Mouse (Mus musculus) layer of hippocampus, postnatal 10 days (tissue): ENCODE measurements around the gene Tubb2b. TPM values are rescaled to one million over a fixed set of nuclear protein-coding genes. Genes with fewer than 3 reads are reported as not detected.
A peak's percentile ranks its signal among the peaks of the same experiment; 100 is the strongest.

ENCODE experiments used
- DNase-seq, 2 experiments: peaks; one replicate each; pipeline ENCODE4 v3.0.0; 2021; ENCODE audit warnings: low spot score in 2 of 2
- total RNA-seq, 2 experiments: library from RNA; stranded (reverse); gene quantifications; 2 replicates each; pipeline ENCODE4 v1.2.3; 2021

The Tubb2b gene
- total RNA-seq, 2 experiments from 2014 or later: 1,434 to 1,803 TPM

DNA sequence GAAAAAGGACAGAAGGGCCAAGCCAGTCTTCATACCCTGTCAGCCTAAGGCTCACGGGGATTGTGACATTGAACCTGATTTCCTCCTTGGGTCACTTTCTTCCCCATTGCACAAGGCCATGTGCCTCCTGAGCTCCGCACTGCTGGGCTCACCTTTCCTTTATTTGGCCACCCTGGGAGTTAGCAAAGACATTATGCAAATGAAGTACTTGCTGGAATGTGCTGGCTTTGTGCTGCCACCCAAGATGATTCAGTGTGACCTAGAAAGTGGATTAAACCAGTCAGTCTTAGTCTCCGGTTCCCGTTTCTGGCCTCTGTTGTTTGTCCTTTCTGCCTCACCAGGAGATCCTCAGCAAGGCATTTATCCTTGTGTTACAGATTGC, 20.6 kb downstream of the Tubb2b start:
- no peak for DNase-seq

DNA sequence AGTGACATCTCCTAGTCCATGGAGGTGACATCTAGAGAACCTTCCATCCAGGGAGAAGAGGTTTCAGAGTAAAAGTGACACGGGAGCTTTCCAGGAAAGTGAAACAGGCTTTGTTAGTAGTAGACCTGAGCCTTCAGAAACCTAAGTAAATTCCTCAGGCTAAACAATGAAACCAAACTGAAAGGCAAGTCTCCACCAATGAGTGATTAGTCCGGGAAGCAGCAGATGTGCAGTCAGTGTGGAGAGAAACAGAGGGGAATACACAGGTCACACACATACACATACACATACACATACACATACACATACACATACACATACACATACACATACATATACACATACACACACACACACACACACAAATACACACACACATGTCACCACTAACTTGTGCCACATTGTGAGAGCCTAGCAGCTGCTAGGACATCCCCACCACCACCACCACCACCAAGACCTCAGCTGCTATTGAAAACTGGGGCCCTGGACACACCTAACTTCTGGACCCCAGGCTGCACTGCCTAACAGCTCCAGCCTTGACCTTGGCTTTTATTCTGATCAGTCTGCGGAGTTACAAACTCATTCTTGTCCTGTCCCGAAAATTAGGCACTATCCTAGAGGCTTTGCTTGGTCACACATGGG, 21.1 kb downstream of the Tubb2b start:
- no peak for DNase-seq

DNA sequence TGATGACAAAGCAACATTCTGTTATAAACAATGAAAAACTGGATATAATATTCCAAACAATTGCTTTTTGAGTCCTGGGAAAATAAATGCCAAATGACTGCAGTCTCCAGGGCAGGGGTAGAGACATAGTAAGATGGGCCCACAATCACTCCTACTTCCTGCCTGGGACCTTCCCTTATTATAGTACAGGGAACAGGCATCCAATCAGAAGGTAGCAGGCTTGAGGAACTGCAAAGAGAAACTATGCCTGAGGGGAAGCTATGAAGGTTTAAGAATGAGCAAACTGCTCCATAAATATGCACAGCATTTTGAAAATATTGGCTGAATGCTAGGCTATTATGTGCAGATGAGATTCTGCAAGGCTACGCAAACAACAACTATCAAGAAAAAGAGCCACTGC, 23.3 kb downstream of the Tubb2b start:
- no peak for DNase-seq

DNA sequence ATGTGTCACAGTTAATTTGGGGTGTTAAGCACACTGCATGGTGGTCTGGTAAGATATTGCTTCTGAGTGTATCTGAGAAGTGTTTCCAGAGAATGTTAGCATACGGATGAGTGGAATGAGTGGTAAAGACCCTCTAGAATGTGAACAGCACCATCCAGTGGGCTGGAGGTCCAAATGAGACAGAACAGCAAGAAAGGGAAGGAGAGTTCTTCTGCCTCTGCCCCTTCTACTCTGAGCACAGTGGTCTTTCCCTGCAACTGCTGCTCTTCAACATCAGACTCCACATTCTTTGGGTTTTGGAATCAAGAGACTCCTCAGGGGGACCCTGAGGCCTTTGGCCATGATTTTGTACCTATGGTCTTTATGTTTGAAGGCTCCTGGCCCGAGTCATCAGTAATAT, 24.0 kb downstream of the Tubb2b start:
- DNase-seq: no peak

DNA sequence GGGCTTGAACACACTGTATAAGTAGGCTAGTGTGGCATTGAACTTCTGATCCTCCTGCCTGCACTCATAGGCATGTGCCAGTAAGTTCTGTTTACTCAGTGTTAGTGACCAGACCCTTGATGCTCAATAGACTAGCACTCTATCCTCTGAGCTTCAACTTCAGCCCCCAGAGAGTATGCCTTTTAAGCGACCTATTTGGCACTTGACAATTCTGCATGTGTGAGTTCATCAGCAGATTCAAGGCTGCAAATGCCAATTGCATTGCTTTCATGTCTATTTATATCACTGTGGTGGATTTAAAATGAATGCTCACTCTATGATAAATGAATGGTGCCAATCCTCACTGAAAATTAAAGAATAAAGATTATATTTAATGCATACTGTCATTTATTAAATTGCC, 24.9 kb downstream of the Tubb2b start:
- DNase-seq: no peak

DNA sequence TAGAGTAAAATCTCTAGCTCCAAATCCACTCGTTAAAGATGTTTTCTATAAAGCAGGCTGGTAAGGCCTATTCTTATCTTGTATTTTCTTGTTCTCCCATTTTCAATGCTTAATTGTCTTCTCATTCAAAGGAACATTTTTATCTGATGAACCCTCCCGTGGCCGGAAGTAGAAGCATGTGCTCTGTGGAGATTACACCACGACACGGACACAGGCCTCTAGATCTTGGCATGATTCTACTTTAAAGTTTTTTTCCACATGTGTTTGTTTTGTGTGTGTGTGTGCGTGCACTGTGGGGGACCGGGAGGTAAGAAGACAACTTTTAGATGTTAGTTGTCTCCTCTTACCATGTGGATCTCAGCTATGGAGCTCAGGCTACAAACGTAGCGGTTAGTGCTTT, 28.4 kb downstream of the Tubb2b start:
- no peak for DNase-seq

DNA sequence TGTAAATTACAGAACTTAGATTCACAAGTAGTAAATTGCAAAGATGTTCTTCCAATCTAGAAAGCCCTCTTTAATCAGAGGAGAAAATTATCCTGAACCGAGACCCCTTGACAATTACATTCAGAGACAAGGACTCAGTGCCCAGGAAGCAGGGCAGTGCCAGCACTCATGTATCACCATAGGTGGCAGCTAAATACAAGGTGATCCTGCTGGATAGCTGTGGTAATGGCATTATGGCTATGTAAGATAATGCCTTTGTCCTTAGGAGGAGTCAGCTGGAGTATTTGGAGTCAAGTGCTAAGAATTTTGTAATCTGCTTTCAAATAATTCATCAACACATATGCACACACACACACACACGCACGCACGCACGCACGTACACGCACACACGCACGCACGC, 29.0 kb downstream of the Tubb2b start:
- no peak for DNase-seq

DNA sequence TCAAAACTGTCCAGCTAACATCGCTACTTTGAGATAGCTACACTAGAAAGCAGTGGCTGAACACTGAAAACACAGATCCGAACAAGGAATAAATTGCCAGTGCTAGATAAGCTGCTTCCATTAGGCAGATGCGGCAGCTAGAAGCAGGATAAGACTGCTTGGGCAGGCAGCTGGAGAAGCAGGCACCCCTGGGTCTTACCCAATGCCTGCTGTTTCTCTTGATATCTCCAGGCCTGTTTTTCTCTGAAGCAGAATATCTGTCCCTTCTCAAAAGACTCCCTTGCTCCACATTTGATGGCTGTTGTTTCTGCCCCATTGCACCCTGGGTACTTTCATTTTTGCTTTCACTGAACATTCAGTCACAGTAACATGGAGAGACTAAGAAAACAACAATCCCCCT, 29.5 kb downstream of the Tubb2b start:
- DNase-seq: no peak

DNA sequence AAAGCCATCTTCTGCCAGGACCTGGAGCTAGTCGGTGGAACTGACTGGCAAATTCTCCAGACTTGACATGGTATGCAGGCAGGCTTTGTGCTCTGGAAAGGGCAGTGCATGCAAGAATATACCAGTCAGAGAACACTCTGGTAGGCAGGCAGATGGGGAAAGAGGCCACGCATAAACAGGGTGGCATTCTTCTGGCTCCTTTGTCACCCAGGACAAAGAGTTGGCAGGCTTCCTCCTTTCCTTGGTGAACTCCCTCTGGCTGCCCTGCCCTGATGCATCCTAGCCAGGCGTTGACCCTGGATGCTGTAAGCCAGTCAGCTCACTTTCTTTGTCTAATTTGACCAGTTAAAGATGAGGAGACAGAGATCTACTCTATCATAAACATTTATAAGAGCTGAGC, 33.2 kb downstream of the Tubb2b start:
- peak in 1 of 2 experiments; percentile 20 for DNase-seq

DNA sequence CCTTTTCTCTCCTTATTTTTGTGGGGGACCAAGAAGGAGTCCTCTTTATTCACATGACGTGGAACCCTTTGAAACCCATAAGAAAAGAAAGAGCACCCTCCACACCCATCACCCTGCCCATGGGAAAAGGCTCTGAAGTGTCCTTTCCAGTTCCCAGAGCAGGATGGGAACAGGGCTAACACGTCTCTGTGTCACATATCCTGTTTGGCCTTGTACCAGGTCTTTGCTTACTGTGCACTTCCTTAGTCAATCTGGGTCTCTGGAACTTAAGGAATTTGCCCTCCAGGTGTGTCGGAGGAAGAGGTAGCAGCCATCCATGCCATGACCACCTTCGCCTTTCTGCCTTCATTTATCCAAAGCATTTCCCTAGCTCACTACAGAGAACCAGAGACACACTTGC, 33.8 kb downstream of the Tubb2b start:
- DNase-seq: peak in 1 of 2 experiments; percentile 24

DNA sequence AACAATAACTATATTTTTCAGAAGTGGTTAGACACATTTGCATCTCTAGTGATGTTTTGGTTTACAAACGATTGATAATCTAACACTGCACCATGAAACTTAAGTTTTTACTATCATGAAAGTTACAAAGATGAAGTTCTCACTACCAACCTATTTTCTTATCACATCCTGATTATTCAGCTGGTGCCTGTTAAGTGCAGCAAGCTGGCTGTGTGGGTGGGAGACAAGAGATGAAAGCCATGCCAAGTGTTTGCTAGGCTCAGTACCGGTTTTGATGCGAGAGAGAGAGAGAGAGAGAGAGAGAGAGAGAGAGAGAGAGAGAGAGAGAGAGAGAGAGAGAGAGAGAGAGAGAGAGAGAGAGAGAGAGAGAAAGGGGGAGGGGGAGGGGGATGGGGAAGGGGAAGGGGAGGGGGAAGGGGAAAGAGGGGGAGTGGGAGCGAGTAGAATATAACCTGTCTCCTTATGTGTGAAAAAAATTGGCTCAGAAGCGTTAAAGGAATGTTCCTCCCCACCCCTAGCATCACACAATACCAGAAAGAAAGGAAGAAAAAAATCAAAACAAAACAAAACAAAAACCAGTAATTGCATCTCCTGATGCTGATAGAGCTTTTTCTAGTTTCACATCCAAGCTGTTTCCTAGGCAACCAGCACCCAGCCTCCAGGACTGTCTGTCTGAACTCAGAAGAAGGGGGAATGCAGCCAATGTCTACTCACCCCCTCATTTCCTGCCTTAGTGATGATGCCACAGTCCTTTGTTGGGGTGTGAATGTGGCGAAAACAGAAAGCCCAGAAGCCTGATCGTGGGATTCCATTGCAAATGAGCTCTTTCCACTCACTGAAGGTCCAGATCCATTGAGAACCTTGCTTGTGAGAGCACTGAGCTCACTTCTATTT, 34.5 kb downstream of the Tubb2b start:
- DNase-seq: peak; percentile 64 to 67

DNA sequence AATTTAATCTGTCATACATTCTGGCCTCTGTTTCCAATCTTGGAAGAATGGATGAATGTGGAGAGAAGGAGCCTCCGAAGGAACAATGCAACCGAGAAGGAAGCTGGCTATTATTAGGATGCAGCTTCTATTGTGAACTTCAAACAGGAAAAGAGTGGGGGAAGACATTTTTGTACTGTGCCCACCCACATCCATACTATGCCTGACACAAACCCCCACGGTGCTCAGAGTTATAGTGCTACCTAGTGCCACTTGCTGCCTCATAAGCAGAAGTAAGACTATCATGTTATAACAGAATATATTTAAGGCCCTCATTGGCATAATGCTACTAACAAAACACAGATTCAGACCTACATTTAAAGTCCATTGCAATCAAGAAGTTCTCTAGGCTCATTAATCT, 40.9 kb downstream of the Tubb2b start:
- no peak for DNase-seq

DNA sequence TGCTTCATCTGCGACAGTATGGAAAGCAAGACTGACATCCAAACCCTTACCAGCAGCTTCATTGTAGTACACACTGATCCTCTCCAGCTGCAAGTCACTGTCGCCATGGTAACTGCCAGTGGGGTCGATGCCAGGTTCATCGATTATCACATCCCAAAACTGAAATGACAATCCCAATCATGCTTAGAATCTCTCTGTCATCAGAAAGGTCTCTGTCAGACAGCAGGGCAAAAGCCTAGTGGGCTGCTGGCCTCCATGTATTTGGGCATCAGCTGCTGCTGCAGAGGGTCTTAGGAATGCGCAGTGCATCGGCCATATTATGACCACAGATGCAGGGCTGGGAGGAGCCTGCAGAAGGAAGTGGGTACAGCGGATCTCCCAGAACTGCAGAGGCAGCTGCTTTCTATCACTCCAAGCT, 41.4 kb downstream of the Tubb2b start:
- peak; percentile 47 to 48 for DNase-seq

DNA sequence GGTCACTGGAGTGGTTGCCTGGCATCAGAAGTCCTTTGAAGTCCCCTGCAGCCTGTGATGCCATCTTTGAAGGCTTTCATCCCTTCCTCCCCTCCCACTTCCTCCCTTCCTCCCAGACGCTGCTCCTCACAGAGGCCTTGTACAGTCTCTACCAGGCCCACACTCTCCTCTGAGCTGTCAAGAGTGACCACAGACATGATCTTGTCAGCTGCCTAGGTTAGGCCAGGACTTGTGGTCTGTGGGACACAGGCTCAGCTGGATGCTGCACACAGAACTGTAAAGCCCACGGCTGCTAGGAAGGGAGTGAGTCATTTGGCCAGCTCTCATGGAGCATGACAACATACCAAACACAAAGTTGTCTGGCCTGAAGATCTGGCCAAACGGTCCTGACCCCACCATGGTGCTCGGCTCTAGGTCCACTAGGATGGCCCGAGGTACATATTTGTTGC, 42.0 kb downstream of the Tubb2b start:
- DNase-seq: peak in 1 of 2 experiments; percentile 26

DNA sequence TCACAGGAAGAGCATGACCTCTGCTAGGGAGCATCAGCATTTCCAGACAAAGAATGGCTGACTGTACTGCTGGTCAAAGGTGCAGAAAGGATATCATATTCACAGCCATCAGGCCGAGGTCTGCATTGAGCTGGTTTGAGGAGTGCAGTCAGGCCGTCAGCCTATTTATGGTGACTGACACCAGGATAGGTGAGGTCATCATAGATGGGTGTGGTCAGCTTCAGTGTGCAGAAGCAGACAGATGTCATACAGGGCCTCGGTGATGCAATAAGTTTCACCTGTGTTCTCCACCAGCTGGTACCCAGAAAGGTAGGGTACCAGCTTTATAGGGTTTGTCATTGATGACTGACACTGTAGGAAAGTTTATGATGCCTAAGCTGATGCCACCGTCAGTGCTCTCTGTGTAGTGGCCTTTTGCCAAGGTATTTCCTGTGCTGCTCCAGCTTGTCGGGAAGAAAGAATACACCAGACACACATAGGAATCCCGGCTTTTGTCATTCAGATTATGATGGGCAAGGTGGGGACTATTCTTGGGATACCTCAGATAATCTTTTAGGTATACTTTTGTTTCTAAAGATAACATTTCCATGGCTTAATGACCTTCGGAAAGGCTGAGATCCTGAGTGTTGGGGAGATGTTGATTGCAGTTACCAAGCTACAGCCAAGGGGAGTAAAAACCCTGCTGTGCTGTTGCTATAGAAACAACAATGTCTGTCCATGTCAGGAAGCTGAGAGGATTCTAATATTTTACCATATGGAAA, 43.0 kb downstream of the Tubb2b start:
- DNase-seq: no peak

DNA sequence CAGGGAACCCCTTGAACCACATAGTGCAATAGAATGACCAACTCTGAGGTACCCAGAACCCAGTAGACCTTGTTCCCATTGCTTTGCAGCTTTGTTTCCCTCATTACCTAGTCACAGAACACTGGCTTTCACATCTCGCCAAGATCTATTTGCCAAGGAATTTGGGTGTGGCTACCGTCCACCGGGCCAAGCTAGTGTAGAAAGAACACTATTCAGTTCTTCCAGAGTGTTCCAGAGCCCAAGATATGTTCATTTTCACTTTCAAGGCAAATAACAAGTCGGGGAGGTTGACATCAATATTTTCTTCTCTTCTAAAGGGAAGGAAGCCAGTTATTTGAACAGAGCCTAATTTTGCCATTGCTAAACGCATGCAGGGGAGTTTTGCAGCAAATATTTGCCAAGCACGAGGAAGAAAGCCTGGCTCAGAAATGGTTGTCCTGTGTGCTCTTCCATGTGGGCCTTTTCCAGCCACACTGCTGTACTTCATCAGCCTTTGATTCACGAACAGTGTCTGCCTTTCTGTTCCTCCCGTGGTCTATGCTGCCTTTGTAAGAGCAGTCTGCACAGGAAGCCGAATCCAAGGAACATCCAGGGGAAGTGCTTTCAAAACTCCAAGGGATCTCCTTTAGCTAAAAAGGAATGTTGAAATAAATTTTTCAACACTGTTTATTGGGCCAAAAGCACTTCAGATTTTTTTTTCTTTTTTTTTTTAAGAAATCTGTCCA, 46.1 kb downstream of the Tubb2b start:
- DNase-seq: peak in 1 of 2 experiments; percentile 37

DNA sequence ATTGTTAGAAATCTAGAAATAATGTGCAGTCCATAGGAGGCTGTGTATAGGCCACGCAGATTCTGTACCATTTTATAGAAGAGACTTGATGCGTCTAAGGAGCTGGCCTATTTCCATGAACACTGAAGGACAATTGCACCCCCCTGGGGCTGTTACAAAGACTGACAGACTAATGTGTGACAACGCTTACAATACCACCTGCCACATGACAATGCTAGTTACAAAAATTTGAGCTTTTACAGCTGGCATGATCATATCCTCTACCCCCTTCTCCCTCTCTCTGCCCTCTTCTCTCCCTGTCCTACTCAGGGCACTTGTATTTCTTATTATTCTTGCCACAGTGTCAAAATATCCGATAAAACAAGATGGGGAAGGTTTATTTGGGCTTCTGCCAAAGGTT, 48.3 kb downstream of the Tubb2b start:
- no peak for DNase-seq

DNA sequence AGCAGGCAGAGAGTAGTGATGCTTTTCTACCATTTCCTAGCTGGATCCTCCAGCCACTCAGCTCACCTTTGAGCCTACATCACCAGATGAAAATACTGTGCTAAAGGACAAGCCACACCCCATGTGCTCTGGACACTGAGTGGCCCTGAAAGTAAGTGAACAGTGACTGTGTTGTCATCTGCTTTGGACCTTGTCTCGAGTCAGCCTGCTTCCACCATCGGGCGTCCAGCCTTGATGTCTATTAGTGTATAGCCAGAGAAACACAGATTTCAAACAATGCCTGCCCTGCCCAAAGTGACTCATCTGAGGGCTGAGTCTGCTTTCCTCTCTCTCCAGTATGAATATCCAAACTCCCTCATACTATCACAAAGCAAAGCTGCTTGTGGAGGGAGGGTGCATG, 50.5 kb downstream of the Tubb2b start:
- DNase-seq: no peak

DNA sequence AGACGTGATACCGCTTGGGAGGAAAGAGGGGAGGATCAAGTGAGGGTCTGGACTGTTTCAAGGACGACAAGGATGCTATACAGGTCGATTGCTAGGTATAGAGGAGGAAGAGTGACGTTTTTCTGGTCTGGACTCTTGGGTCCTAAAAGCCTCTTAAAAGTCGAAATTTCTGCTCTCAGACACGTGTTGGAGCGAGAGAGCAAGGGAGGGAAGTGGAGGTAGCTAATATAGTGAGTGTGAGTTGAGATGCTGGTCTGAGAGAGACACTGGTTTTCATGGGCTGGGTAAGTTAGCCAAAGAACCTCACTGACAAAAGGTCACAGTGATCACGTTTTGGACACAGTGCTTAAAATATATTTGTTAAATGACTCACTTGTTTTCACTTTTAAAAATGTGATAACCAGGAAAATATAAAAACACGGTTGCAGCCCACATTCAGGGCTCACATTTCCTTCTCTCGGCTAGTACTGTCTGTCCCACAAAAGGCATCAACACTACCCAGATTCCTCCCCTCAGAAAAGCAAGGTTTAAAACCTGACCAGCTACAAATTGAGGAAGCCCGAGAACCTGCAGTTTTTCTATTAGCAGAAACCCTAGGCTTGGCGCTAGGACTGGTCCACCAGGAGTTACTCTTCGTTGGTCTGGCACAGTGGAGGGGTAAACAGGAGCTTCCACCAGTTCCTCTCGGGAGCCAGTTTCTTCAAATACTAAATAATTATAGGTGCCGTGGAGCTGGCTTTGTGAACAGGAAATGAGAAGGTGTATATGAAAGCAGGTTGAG, 51.6 kb downstream of the Tubb2b start:
- no peak for DNase-seq

DNA sequence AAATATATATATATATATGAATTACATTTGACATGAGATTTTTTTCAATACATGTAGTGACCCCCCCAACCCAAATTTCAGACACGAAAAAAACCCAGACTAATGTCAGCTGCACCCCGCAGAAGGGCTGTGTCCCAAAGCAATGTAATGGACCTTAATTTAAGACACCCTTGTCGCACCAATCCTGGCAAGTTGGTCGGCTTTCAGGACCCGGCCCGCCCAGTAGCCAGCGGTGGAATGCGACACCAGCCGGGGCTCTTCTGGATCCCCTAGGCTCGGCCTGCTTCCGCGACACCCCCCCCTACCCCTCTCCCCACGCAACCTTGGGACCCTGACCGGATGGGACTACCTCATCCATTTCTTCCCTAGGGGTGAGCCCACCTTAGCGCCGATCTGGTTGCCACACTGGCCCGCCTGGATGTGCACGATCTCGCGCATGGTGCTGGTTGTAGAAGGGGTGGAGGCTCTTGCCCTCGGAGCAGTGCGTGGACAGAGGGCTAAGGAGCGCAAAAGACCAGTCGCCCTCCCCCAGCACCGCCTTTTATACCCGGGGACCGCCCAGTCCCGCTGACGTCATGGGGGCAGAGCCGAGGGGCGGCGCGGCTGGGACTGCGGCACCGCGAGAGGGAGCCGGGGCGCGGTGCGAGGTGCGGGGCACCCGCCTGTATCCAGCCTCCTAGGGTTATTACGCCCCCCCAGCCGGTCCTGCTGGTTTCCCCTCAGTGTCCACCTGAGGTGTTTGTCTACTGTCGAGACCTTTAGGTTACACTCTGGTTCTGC, 52.6 kb downstream of the Tubb2b start, which contains the start of gene Tubb2a:
Tubb2a (minus strand) TSS at position 516 of the 780 bp plus-strand sequence.
- peak; percentile 98 for DNase-seq
